Mouse (Mus musculus): ENCODE results near the gene Npy4r. TPM values are rescaled to one million over a fixed set of nuclear protein-coding genes. Genes with fewer than 3 reads are reported as not detected.

The Npy4r gene
- polyA plus RNA-seq (2016; fragmentation: Nextera tagmentation; extraction: Ambion mirVana): not detected in 2 replicates

GRCm38 (mm10) chr14:34152342-34152741, at the start of gene Npy4r:
TSS of gene Npy4r (minus strand) at chr14:34152489.
- DNase-seq (ENCODE audit: extremely low spot score, low spot score): no peak

DNA sequence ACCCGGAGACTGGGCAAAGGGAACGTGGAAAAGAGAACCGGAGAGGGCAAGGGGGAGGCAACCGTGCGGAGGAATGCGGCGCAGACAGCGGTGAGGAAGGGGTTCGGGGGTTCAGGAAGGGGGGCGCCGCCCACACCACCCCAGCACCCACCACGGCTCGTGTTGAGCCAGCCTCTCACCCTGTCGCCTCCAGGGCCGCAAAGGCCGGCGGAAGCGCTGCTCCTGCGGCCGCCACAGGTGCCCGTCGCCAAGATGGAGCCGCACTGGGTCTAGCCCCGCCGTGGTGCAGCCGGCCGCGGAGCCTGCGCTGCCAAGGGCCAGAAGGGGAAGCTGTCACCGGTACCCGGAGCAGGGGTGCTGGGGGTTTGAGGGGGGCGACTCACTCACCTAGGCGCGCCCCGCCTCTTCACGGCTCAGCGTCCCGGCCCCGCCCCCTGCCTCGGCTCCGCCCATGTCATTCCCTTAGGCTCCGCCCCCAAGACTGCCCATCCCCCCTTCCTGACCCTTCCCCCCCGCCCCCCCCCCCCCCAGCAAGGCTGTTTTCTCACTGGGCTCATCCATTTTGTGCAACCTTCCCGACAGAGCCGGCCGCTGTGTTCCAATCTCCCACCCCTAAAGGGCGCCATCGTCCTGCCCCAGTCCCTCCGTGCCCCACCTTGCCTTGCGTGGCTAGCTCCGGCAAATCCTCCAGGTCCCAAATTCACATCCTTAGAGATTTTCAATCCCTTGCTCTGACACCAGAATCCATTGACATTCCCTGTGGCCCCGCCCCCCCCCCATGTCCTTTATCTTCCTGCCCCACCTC, 49.1 kb upstream of the Npy4r start, which contains the start of gene Gprin2:
Gprin2 (minus strand) TSS at position 423 of the 805 bp plus-strand sequence.
- Histone ChIP-seq H3K4me1 (peaks cover 23% of the 10 kb centered on the region), H3K9me3 (no peaks in the 10 kb centered on the region), H3K27me3 (ENCODE audit: poor library complexity, severe bottlenecking) (peaks cover 41% of the 10 kb centered on the region), H3K36me3 (replicated peaks) (no peaks in the 10 kb centered on the region), H3K4me3 (peak within 1 kb of the TSS; percentile 88), H3K27ac (peak within 1 kb of the TSS; percentile 68)
- DNase-seq (ENCODE audit: extremely low spot score, low spot score): peak; percentile 45
- 2% methylated on average over 42 of the region's 52 CpGs for WGBS

More at GRCm38 (mm10) chr14:34152342-34152741, at the start of gene Npy4r:
- no peak within 1 kb of the TSS for H3K27ac ChIP-seq
- peaks cover 15% of the 10 kb centered on the region for H3K27me3 ChIP-seq (ENCODE audit: poor library complexity, severe bottlenecking)
- 14% methylated on average over 16 of the region's 16 CpGs for WGBS
- no peaks in the 10 kb centered on the region for H3K9me3 ChIP-seq
- peaks cover 17% of the 10 kb centered on the region for H3K4me1 ChIP-seq
- no peaks in the 10 kb centered on the region for H3K36me3 ChIP-seq (replicated peaks)
- no peak within 1 kb of the TSS for H3K4me3 ChIP-seq

DNA sequence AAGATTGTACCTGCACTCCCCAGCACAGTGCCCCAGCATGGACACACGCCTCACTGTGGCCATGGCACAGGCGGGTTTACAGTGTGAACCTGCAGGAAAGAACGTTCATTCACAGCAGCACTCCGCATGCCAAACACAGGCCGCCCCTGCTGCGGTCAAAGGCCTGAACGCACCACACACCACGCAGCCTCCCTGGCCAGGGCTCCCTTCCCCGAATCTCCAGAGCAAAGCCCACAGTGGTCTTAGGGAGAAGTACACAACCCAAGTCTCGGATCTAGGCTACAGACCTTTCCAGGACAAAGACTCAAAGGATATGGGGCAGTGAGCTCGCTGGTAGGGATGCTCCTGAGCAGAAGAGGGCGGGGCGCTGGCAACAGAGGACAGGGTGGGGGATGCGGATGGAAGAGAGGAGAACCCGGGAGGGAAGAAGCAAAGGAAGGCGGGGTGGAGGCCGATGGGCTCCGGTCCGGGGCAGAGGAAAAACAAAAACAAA, 48.5 kb upstream of the Npy4r start:
- H3K4me1 ChIP-seq: peaks cover 28% of the 10 kb centered on the region
- H3K36me3 ChIP-seq (replicated peaks): no peaks in the 10 kb centered on the region
- WGBS: 2% methylated on average over 19 of the region's 19 CpGs
- H3K9me3 ChIP-seq: no peaks in the 10 kb centered on the region
- peak; percentile 35 for DNase-seq (ENCODE audit: extremely low spot score, low spot score)
- H3K27ac ChIP-seq: peak overlapping the region; percentile 68
- peaks cover 41% of the 10 kb centered on the region for H3K27me3 ChIP-seq (ENCODE audit: poor library complexity, severe bottlenecking)
- H3K4me3 ChIP-seq: peak overlapping the region; percentile 88

- H3K4me3 ChIP-seq: no peak overlapping the region
- H3K9me3 ChIP-seq: no peaks in the 10 kb centered on the region
- H3K27ac ChIP-seq: peak overlapping the region; percentile 48; the same call in 1 of the 2 replicates
- 60% methylated on average over 4 of the region's 4 CpGs for WGBS
- DNase-seq (ENCODE audit: extremely low spot score, low spot score): no peak
- H3K36me3 ChIP-seq (replicated peaks): no peaks in the 10 kb centered on the region
- peaks cover 27% of the 10 kb centered on the region for H3K4me1 ChIP-seq
- peaks cover 26% of the 10 kb centered on the region for H3K27me3 ChIP-seq (ENCODE audit: poor library complexity, severe bottlenecking)
These were observed 44.4 kb upstream of the Npy4r start for GRCm38 (mm10) chr14:34196706-34197105.

DNA sequence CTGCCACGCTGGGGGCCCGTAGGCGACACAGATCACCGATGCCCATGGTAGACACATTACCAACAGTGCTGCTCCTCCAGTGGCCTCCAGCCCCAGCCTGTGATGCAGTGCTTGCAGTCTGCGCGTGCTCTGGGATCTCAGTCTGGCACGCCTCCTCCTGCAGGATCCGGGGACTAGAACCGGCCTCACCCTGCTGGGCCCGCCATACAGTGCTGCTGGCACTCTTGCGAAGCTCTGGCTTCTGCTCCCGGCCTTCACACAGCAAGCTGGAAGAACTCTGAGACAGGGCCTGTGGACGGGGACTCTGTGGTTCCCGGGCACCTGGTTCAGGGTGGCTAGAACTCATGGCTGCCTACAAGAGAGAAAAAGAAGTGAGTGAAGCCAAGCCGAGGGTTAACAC, 43.2 kb upstream of the Npy4r start:
- H3K36me3 ChIP-seq (replicated peaks): no peaks in the 10 kb centered on the region
- peaks cover 15% of the 10 kb centered on the region for H3K4me1 ChIP-seq
- peaks cover 18% of the 10 kb centered on the region for H3K27me3 ChIP-seq (ENCODE audit: poor library complexity, severe bottlenecking)
- H3K9me3 ChIP-seq: no peaks in the 10 kb centered on the region
- H3K4me3 ChIP-seq: no peak overlapping the region
- no peak for DNase-seq (ENCODE audit: extremely low spot score, low spot score)
- 0 out of 2 replicates have a peak overlapping the region, but pooled peaks have one; percentile 17 for H3K27ac ChIP-seq
- WGBS: 89% methylated on average over 15 of the region's 15 CpGs

- Histone ChIP-seq H3K9me3 (no peaks in the 10 kb centered on the region), H3K27me3 (ENCODE audit: poor library complexity, severe bottlenecking) (peaks cover 2% of the 10 kb centered on the region; the same call in 1 of the 2 replicates), H3K4me1 (peaks cover 12% of the 10 kb centered on the region), H3K27ac (no peak overlapping the region), H3K36me3 (replicated peaks) (no peaks in the 10 kb centered on the region), H3K4me3 (no peak overlapping the region)
- DNase-seq (ENCODE audit: extremely low spot score, low spot score): no peak
- WGBS: 84% methylated on average over 4 of the region's 4 CpGs
These were observed 41.6 kb upstream of the Npy4r start for GRCm38 (mm10) chr14:34193879-34194278.

- WGBS: 80% methylated on average over 7 of the region's 7 CpGs
These were observed 38.1 kb upstream of the Npy4r start for GRCm38 (mm10) chr14:34190361-34190760.

DNA sequence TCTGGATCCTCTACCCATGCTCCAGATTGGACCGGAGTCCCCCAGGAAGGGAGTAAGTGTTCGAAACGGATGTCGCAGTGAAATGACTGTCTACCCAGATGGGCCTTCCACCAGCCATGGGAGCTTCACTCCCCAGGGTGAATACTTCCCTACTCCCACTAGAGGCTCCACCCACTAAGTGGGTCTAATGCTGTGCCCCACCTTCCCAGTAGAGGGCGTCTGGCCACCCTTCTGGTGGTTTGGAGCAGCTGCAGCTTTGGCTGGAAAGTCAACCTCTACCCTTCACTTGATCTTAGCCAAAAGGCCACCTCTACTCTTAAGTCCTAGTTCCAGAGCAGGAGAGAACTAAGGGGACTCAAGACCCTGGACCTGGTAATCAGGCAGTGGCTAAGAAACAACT, 36.3 kb upstream of the Npy4r start:
- Histone ChIP-seq H3K9me3 (no peaks in the 10 kb centered on the region), H3K27me3 (ENCODE audit: poor library complexity, severe bottlenecking) (no peaks in the 10 kb centered on the region), H3K36me3 (replicated peaks) (no peaks in the 10 kb centered on the region), H3K4me3 (no peak overlapping the region), H3K4me1 (no peaks in the 10 kb centered on the region), H3K27ac (no peak overlapping the region)
- DNase-seq (ENCODE audit: extremely low spot score, low spot score): no peak
- WGBS: 59% methylated on average over 5 of the region's 5 CpGs

More at GRCm38 (mm10) chr14:34190361-34190760, 38.1 kb upstream of the Npy4r start:
- Histone ChIP-seq H3K27ac (no peak overlapping the region), H3K27me3 (ENCODE audit: poor library complexity, severe bottlenecking) (no peaks in the 10 kb centered on the region; the same call in 1 of the 2 replicates), H3K36me3 (replicated peaks) (no peaks in the 10 kb centered on the region), H3K4me3 (no peak overlapping the region), H3K9me3 (no peaks in the 10 kb centered on the region), H3K4me1 (no peaks in the 10 kb centered on the region)
- DNase-seq (ENCODE audit: extremely low spot score, low spot score): no peak

GRCm38 (mm10) chr14:34183101-34183500, 30.8 kb upstream of the Npy4r start:
- no peak for DNase-seq (ENCODE audit: extremely low spot score, low spot score)
- no peaks in the 10 kb centered on the region for H3K4me1 ChIP-seq
- no peak overlapping the region for H3K27ac ChIP-seq
- no peaks in the 10 kb centered on the region for H3K36me3 ChIP-seq (replicated peaks)
- H3K4me3 ChIP-seq: no peak overlapping the region
- H3K27me3 ChIP-seq (ENCODE audit: poor library complexity, severe bottlenecking): no peaks in the 10 kb centered on the region
- WGBS: 93% methylated on average over 1 of the region's 1 CpGs
- H3K9me3 ChIP-seq: peaks cover 6% of the 10 kb centered on the region

DNA sequence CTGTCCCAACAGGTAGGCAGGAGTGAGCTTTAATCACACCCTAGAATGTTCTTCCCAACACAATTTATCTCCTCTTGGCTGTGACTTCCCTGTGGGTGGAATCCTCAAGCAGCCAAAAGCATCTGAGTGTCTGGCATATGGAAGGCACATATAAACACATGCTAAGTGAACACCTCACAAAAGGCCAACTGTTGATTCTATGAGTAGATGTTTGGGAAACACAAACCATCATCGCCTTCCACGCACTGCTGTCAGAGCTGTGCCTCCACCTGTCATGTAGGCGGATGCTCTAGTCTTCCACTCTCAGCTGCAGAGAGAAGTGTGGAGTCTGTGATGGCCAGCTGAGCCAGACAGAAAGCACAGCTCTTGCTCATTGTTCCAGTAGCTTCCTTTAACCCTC, 27.1 kb upstream of the Npy4r start:
- H3K27ac ChIP-seq: no peak overlapping the region
- no peaks in the 10 kb centered on the region for H3K36me3 ChIP-seq (replicated peaks)
- WGBS: 87% methylated on average over 3 of the region's 3 CpGs
- H3K4me3 ChIP-seq: no peak overlapping the region
- no peak for DNase-seq (ENCODE audit: extremely low spot score, low spot score)
- peaks cover 6% of the 10 kb centered on the region for H3K9me3 ChIP-seq
- no peaks in the 10 kb centered on the region for H3K27me3 ChIP-seq (ENCODE audit: poor library complexity, severe bottlenecking)
- H3K4me1 ChIP-seq: no peaks in the 10 kb centered on the region

DNA sequence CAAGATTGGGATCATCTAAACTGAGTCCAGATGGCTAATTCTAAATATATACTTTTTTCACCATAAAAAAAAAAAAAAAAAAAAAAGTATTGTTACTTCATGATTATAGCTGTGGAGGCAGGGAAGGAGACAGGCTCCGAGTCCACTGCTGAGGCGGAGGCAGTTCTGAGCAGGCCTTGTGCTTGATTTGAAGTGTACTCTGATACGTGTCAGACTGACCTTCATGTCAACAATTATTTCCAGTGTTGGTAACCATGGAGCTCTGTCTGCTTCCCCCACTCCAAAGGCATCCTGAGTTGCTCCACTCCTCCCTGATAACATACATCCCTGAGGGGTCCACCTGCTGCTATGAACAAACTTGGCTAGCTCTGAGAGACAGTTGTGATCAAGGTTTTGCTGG, 18.8 kb upstream of the Npy4r start:
- Histone ChIP-seq H3K4me1 (no peaks in the 10 kb centered on the region), H3K4me3 (no peak overlapping the region), H3K27ac (no peak overlapping the region), H3K9me3 (no peaks in the 10 kb centered on the region), H3K27me3 (ENCODE audit: poor library complexity, severe bottlenecking) (no peaks in the 10 kb centered on the region), H3K36me3 (replicated peaks) (no peaks in the 10 kb centered on the region)
- 90% methylated on average over 3 of the region's 3 CpGs for WGBS
- no peak for DNase-seq (ENCODE audit: extremely low spot score, low spot score)

DNA sequence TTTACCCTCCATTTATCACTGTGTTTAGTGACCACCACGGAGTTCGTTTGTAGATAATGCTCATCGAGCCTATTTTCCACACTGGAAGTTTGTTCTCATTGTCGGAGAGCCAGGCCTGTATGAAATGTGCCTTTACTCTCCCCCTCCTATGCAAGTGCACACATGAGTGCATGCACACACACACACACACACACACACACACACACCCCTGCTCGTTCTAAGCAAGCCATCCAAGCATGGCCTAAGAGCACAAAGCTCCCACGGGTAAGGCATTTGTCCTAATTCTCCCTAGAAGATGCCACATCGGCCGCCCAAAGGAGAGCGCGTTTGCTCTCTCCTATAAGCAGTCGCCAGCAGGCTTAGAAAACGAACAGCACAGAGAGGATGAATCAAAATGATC, 3.5 kb upstream of the Npy4r start:
- Histone ChIP-seq H3K27ac (no peak overlapping the region), H3K9me3 (no peaks in the 10 kb centered on the region), H3K36me3 (replicated peaks) (no peaks in the 10 kb centered on the region), H3K4me1 (peaks cover 17% of the 10 kb centered on the region), H3K4me3 (no peak overlapping the region), H3K27me3 (ENCODE audit: poor library complexity, severe bottlenecking) (peaks cover 15% of the 10 kb centered on the region)
- DNase-seq (ENCODE audit: extremely low spot score, low spot score): no peak
- 69% methylated on average over 12 of the region's 12 CpGs for WGBS

Measured in forebrain, embryonic 10.5 days (tissue).